Mouse (Mus musculus): ENCODE measurements at regions not wholly inside any gene's neighbourhood (a gene's known extent, or its start where the extent isn't known, plus 50 kb on each side); places are given as distances from the start of the nearest gene placed in this dataset.

DNA sequence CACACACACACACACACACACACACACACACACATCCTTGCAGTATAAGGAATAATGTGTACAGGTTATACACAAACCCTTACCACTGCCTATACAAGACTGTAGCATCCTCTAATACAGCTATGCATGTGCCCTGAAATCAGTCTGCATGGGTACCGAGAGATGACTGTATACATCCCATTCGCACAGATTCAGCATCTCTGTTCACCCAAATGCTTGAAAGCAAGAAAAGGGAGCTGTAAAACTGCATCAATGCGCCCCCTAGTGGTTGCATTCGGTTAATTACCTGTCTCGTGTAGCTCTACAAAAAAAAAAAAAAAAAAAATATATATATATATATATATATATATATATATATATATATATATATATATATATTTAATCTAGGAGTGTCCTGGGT, 184.8 kb downstream of the Tmem26 start:
- peak; percentile 56; the same call in 1 of the 2 replicates for TF ChIP-seq CTCF (IDR thresholded peaks at IDR 0.05; ENCODE audit: borderline replicate concordance, extremely low read depth, insufficient read depth, insufficient read length)
- no peak for TF ChIP-seq POLR2A (IDR thresholded peaks at IDR 0.05; ENCODE audit: borderline replicate concordance, extremely low read depth, insufficient read depth, insufficient read length, poor library complexity, severe bottlenecking)
